Comparison of ENCODE assay signal across 9 mouse cellular contexts in genomic region chr12:112877073-112877576, GRCm38 (mm10). TPM values are rescaled to one million over a fixed set of nuclear protein-coding genes. Genes with fewer than 3 reads are reported as not detected.
A peak's percentile ranks its signal among the peaks of the same experiment; 100 is the strongest.
DNase-seq lines count a peak whose midpoint lies in the region; ATAC-seq lines count a peak whose summit lies in the region.
"Had no signal": no experiment of that assay in that cellular context is flagged by ENCODE, and none has a peak within 500 bp of the region (broad histone marks: within the 10 kb centered on the region; RNA-seq: fewer than 3 reads in every experiment).

No protein-coding gene starts in this region.

- H3K9me3 ChIP-seq in forebrain, embryonic 11.5 days (ENCODE audit: control insufficient read depth, low read length) = no peaks in the 10 kb centered on the region
- H3K9me3 ChIP-seq in intestine, embryonic 15.5 days = no peaks in the 10 kb centered on the region
- no peaks in the 10 kb centered on the region for H3K9me3 ChIP-seq in neural tube, embryonic 11.5 days (ENCODE audit: control insufficient read depth, low read length)

- H3K27ac ChIP-seq in forebrain, embryonic 11.5 days (ENCODE audit: low read depth, low read length) = no peak overlapping the region
- H3K27ac ChIP-seq in intestine, embryonic 15.5 days = no peak overlapping the region
- no peak overlapping the region for H3K27ac ChIP-seq in neural tube, embryonic 11.5 days (ENCODE audit: low read depth, low read length)

- no peak for ATAC-seq in forebrain, embryonic 11.5 days (replicated peaks; ENCODE audit: low FRiP score)
- no peak for ATAC-seq in intestine, embryonic 15.5 days
- ATAC-seq in neural tube, embryonic 11.5 days (ENCODE audit: insufficient read depth, low FRiP score, low TSS enrichment) = no peak

- peak overlapping the region; percentile 32 for H3K4me3 ChIP-seq in forebrain, embryonic 11.5 days (ENCODE audit: low read depth, low read length)
- peak overlapping the region; percentile 41 for H3K4me3 ChIP-seq in intestine, embryonic 15.5 days (replicated peaks)
- peak overlapping the region; percentile 19; the same call in 1 of the 2 replicates for H3K4me3 ChIP-seq in neural tube, embryonic 11.5 days (ENCODE audit: low read depth, low read length)
- H3K4me3 ChIP-seq: myocyte had no signal

- H3K36me3 ChIP-seq in forebrain, embryonic 11.5 days (ENCODE audit: control insufficient read depth, insufficient read depth, low read length) = no peaks in the 10 kb centered on the region
- H3K36me3 ChIP-seq in intestine, embryonic 15.5 days = no peaks in the 10 kb centered on the region
- no peaks in the 10 kb centered on the region for H3K36me3 ChIP-seq in neural tube, embryonic 11.5 days (ENCODE audit: control insufficient read depth, insufficient read depth, low read length)

- 7% methylated on average over 17 of the region's 17 CpGs for WGBS in forebrain, embryonic 11.5 days
- 6% methylated on average over 17 of the region's 17 CpGs for WGBS in intestine, embryonic 15.5 days
- 5% methylated on average over 17 of the region's 17 CpGs for WGBS in neural tube, embryonic 11.5 days

- H3K27me3 ChIP-seq in forebrain, embryonic 11.5 days (ENCODE audit: control insufficient read depth, insufficient read depth, low read length) = peaks cover 60% of the 10 kb centered on the region
- peaks cover 52% of the 10 kb centered on the region for H3K27me3 ChIP-seq in intestine, embryonic 15.5 days (replicated peaks)
- H3K27me3 ChIP-seq in neural tube, embryonic 11.5 days (ENCODE audit: control insufficient read depth, insufficient read depth, low read length) = peaks cover 62% of the 10 kb centered on the region

- peaks cover 15% of the 10 kb centered on the region for H3K4me1 ChIP-seq in forebrain, embryonic 11.5 days (replicated peaks; ENCODE audit: control insufficient read depth, insufficient read depth, low read length)
- H3K4me1 ChIP-seq in intestine, embryonic 15.5 days (replicated peaks) = peaks cover 33% of the 10 kb centered on the region
- peaks cover 3% of the 10 kb centered on the region for H3K4me1 ChIP-seq in neural tube, embryonic 11.5 days (ENCODE audit: control insufficient read depth, insufficient read depth, low read length)

- peak; percentile 1 for DNase-seq in layer of hippocampus, adult 9-11 months
- no peak for DNase-seq in layer of hippocampus, postnatal 10 days (ENCODE audit: low spot score in 2 of 2)
- DNase-seq in forebrain, embryonic 11.5 days (ENCODE audit: low spot score) = no peak
- DNase-seq in neural tube, embryonic 11.5 days (ENCODE audit: low spot score) = peak; percentile 26
- no peak for DNase-seq in kidney, postnatal 4 days
- no peak for DNase-seq in left cerebral cortex, postnatal 4 days
- DNase-seq in cerebellum, adult 9-10 months = no peak

- H3K4me2 ChIP-seq in forebrain, embryonic 11.5 days (ENCODE audit: low read depth, low read length, severe bottlenecking) = peak overlapping the region; percentile 54
- H3K4me2 ChIP-seq in intestine, embryonic 15.5 days (replicated peaks) = peak overlapping the region; percentile 93
- H3K4me2 ChIP-seq in neural tube, embryonic 11.5 days (ENCODE audit: low read depth) = peak overlapping the region; percentile 54

- intact Hi-C loops in left cerebral cortex, postnatal 4 days (cut with DNase I) = no loop called here

- H3K9ac ChIP-seq in forebrain, embryonic 11.5 days (ENCODE audit: low read length) = peak overlapping the region; percentile 39
- H3K9ac ChIP-seq in intestine, embryonic 15.5 days = peak overlapping the region; percentile 45
- H3K9ac ChIP-seq in neural tube, embryonic 11.5 days (ENCODE audit: low read length) = no peak overlapping the region; the same call in 1 of the 2 replicates

RNA-seq across cellular contexts. Expression of gene Gpr132, which starts 9.1 kb away (rescaled TPM):
- not detected for total RNA-seq in layer of hippocampus, postnatal 10 days (2021)
- not detected in 2 replicates for polyA plus RNA-seq in forebrain, embryonic 11.5 days (2014; fragmentation: Nextera tagmentation; extraction: Ambion mirVana)
- polyA plus RNA-seq in intestine, embryonic 15.5 days (2015; fragmentation: Nextera tagmentation; extraction: Ambion mirVana) = 0.24 and 0.40 TPM in 2 replicates
- polyA plus RNA-seq in neural tube, embryonic 11.5 days (2014; fragmentation: Nextera tagmentation; extraction: Ambion mirVana) = not detected in 2 replicates
- total RNA-seq in left cerebral cortex, postnatal 4 days (2021) = not detected

RNA-seq across cellular contexts. Expression of gene Cdca4, which starts 47.9 kb away (rescaled TPM):
- total RNA-seq in layer of hippocampus, postnatal 10 days (2021) = 10 to 100 TPM in 1 of 2 experiments, 1 to 10 TPM in 1; 8.8 to 13.0 TPM
- 170 and 180 TPM in 2 replicates for polyA plus RNA-seq in forebrain, embryonic 11.5 days (2014; fragmentation: Nextera tagmentation; extraction: Ambion mirVana)
- polyA plus RNA-seq in intestine, embryonic 15.5 days (2015; fragmentation: Nextera tagmentation; extraction: Ambion mirVana) = 87.6 and 88.0 TPM in 2 replicates
- polyA plus RNA-seq in neural tube, embryonic 11.5 days (2014; fragmentation: Nextera tagmentation; extraction: Ambion mirVana) = 165 and 173 TPM in 2 replicates
- 10 to 100 TPM; 18.5 to 19.8 TPM for total RNA-seq in left cerebral cortex, postnatal 4 days (2021)

RNA-seq across cellular contexts. Expression of gene Jag2, which starts 52.5 kb away (rescaled TPM):
- total RNA-seq in layer of hippocampus, postnatal 10 days (2021) = 10 to 100 TPM; 51.6 to 66.5 TPM
- 3.2 and 4.3 TPM in 2 replicates for polyA plus RNA-seq in forebrain, embryonic 11.5 days (2014; fragmentation: Nextera tagmentation; extraction: Ambion mirVana)
- polyA plus RNA-seq in intestine, embryonic 15.5 days (2015; fragmentation: Nextera tagmentation; extraction: Ambion mirVana) = 3.7 and 4.1 TPM in 2 replicates
- polyA plus RNA-seq in neural tube, embryonic 11.5 days (2014; fragmentation: Nextera tagmentation; extraction: Ambion mirVana) = 5.4 and 5.9 TPM in 2 replicates
- 10 to 100 TPM; 76.5 to 97.2 TPM for total RNA-seq in left cerebral cortex, postnatal 4 days (2021)

Comparison
In these comparisons a context has a peak if more than half of its experiments do, and no peak if none do; other contexts are left out.
1. DNase-seq: peak in layer of hippocampus, adult 9-11 months (single experiment) and neural tube, embryonic 11.5 days (single experiment); none in layer of hippocampus, postnatal 10 days (0 of 2), forebrain, embryonic 11.5 days (single experiment), kidney, postnatal 4 days (0 of 2), left cerebral cortex, postnatal 4 days (single experiment) and cerebellum, adult 9-10 months (single experiment).
2. Peak in every context shown above with its lines, with median percentiles within 50 percentile points of each other: H3K4me2 ChIP-seq and H3K4me3 ChIP-seq.